Mouse (Mus musculus): ENCODE results near the gene Chchd10. TPM values are rescaled to one million over a fixed set of nuclear protein-coding genes. Genes with fewer than 3 reads are reported as not detected.
"Not testable (repeated sequence)": the region's sequence is repeated elsewhere in the genome, so short reads cannot be mapped to it uniquely, and the experiment has no call there.

Chchd10 gene
- total and polyA plus RNA-seq, 3 experiments, result 147 to 540 (median 254) TPM

GRCm38 (mm10) chr10:75884742-75885141 is 48.2 kb upstream of the Chchd10 start:
- Histone ChIP-seq H3K4me1 (ENCODE audit: control insufficient read depth in 1 of 2, insufficient read depth in 2 of 2) (peaks cover 4 to 33% of the 10 kb centered on the region in 2 experiments; a peak in 2 of 4 replicates), H3K4me2 (ENCODE audit: insufficient read depth, low read depth, poor library complexity, severe bottlenecking) (no peak overlapping the region), H3K79me2 (replicated peaks; ENCODE audit: control insufficient read depth, extremely low read depth, insufficient read depth, poor library complexity, severe bottlenecking) (no peaks in the 10 kb centered on the region), H3K4me3 (replicated peaks in 1 of 3; ENCODE audit: low read depth in 2 of 3, low read length in 2 of 3, poor library complexity in 1 of 3) (no peak overlapping the region), H3K27me3 (replicated peaks) (no peaks in the 10 kb centered on the region), H3K9ac (ENCODE audit: insufficient read depth, low read depth) (no peak overlapping the region), H3K27ac (ENCODE audit: insufficient read depth, low read depth) (no peak overlapping the region), H3K9me3 (replicated peaks; ENCODE audit: low read length) (no peaks in the 10 kb centered on the region), H3K36me3 (replicated peaks in 1 of 2; ENCODE audit: control insufficient read depth in 1 of 2, insufficient read depth in 1 of 2, low read length in 1 of 2) (no peaks in the 10 kb centered on the region)
- in situ Hi-C loops (cut with MboI; ENCODE audit: low pct_ligation_motif_present, low pct_unique_long_range_greater_than_20kb, low sequenced_read_pairs) (loop anchor here (10.0 kb wide), 2 partner anchors 70 to 320 kb away; partner anchors contain the start of gene Gm5134), dilution Hi-C loops (cut with MboI; ENCODE audit: extremely low pct_ligation_motif_present, extremely low pct_unique_long_range_greater_than_20kb, low sequenced_read_pairs) (no loop called here)
- no peak for DNase-seq (ENCODE audit: extremely low read depth)
- no peak for TF ChIP-seq MYC (IDR thresholded peaks at IDR 0.05; ENCODE audit: low read depth, low read length)
- TF ChIP-seq ZKSCAN1 (IDR thresholded peaks at IDR 0.05; ENCODE audit: borderline replicate concordance, low read depth, low read length), result no peak
- TF ChIP-seq POLR2AphosphoS2 (IDR thresholded peaks at IDR 0.05; ENCODE audit: low read depth, low read length), result no peak

DNA sequence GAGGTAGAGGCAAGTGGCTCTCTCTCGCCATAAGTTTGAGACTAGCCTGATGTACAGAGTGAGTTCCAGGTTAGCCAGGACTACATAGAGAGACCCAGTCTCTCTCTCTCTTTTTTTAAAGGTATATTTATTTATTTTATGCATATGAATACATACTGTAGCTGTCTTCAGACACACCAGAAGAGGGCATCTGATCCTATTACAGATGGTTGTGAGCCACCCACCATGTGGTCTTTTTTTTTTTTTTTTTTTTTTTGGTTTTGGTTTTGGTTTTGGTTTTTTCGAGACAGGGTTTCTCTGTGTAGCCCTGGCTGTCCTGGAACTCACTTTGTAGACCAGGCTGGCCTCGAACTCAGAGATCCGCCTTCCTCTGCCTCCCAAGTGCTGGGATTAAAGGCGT is 45.4 kb upstream of the Chchd10 start:
- Histone ChIP-seq H3K4me1 (ENCODE audit: control insufficient read depth in 1 of 2, insufficient read depth in 2 of 2) (peaks cover 4 to 37% of the 10 kb centered on the region in 2 experiments; a peak in 2 of 4 replicates), H3K9ac (ENCODE audit: insufficient read depth, low read depth) (0 out of 2 replicates have a peak overlapping the region, but pooled peaks have one; percentile 21)
- H3K27me3 ChIP-seq (replicated peaks); H3K9me3 ChIP-seq (replicated peaks; ENCODE audit: low read length); H3K4me3 ChIP-seq (replicated peaks in 1 of 3; ENCODE audit: low read depth in 2 of 3, low read length in 2 of 3, poor library complexity in 1 of 3); H3K36me3 ChIP-seq (replicated peaks in 1 of 2; ENCODE audit: control insufficient read depth in 1 of 2, insufficient read depth in 1 of 2, low read length in 1 of 2); H3K4me2 ChIP-seq (ENCODE audit: insufficient read depth, low read depth, poor library complexity, severe bottlenecking); H3K27ac ChIP-seq (ENCODE audit: insufficient read depth, low read depth); H3K79me2 ChIP-seq (replicated peaks; ENCODE audit: control insufficient read depth, extremely low read depth, insufficient read depth, poor library complexity, severe bottlenecking); dilution Hi-C loops (cut with MboI; ENCODE audit: extremely low pct_ligation_motif_present, extremely low pct_unique_long_range_greater_than_20kb, low sequenced_read_pairs); DNase-seq (ENCODE audit: extremely low read depth): not testable (repeated sequence)
- peak in 1 of 2 experiments; percentile 25; a peak in 2 of 4 replicates for TF ChIP-seq CTCF (conservative IDR thresholded peaks at IDR 0.05 in 1 of 2, IDR thresholded peaks at IDR 0.05 in 1 of 2; ENCODE audit: low read depth in 2 of 2, low read length in 2 of 2)
- TF ChIP-seq ETS1 (conservative IDR thresholded peaks at IDR 0.05; ENCODE audit: low read depth, low read length), result peak; percentile 35; the same call in 1 of the 2 replicates
- peak; percentile 91 for TF ChIP-seq ZNF384 (IDR thresholded peaks at IDR 0.05; ENCODE audit: low read depth, low read length)
- 0 out of 2 replicates have a peak, but pooled peaks have one; percentile 23 for TF ChIP-seq IRF4 (IDR thresholded peaks at IDR 0.05; ENCODE audit: low read depth, low read length)
- TF ChIP-seq MYC (IDR thresholded peaks at IDR 0.05; ENCODE audit: low read depth, low read length), result peak; percentile 52; the same call in 1 of the 2 replicates
- in situ Hi-C loops (cut with MboI; ENCODE audit: low pct_ligation_motif_present, low pct_unique_long_range_greater_than_20kb, low sequenced_read_pairs), result loop anchor here (10.0 kb wide), 2 partner anchors 67 to 317 kb away; partner anchors contain the start of gene Gm5134

DNA sequence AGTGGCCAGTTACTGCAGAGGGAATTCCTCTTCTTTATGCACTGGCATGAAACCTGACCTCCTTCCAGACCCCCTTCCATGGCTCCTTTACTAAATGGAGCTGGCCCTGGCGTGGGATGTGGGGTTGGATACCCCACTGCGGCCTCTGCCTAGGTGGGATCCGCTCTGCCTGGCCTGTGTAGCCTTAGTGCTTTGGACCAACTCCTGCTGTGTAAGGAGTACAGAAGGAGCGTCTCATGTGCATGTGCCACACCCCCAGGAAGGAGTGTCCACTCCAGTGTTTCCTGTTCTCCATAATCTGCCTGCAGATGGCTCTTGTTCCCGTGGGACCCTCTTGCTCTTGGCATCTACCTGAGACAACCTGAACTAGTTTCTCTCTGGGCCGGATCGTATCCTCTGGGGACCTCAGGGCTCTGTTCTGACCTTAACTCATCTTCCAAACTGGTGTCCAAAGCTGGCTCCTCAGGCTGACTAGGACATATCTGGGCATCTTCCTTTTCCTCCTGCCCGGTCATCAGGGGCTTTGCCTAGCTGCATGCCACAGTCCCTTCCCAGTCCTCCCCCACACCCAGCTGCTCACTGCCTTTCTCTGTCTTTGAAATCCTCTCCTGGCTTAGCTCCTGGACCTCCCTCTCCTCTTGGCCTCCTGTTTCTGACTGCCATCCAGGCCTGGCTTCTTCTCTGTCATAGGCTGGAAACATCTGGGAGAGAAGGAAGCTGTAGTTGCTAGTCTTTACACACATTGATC is 43.4 kb upstream of the Chchd10 start:
- Histone ChIP-seq H3K4me2 (ENCODE audit: insufficient read depth, low read depth, poor library complexity, severe bottlenecking) (no peak overlapping the region), H3K79me2 (replicated peaks; ENCODE audit: control insufficient read depth, extremely low read depth, insufficient read depth, poor library complexity, severe bottlenecking) (no peaks in the 10 kb centered on the region), H3K4me3 (replicated peaks in 1 of 3; ENCODE audit: low read depth in 2 of 3, low read length in 2 of 3, poor library complexity in 1 of 3) (no peak overlapping the region), H3K9ac (ENCODE audit: insufficient read depth, low read depth) (no peak overlapping the region), H3K27me3 (replicated peaks) (no peaks in the 10 kb centered on the region), H3K9me3 (replicated peaks; ENCODE audit: low read length) (no peaks in the 10 kb centered on the region), H3K36me3 (replicated peaks in 1 of 2; ENCODE audit: control insufficient read depth in 1 of 2, insufficient read depth in 1 of 2, low read length in 1 of 2) (peaks cover 0 to 9% of the 10 kb centered on the region in 2 experiments), H3K4me1 (ENCODE audit: control insufficient read depth in 1 of 2, insufficient read depth in 2 of 2) (peaks cover 15 to 49% of the 10 kb centered on the region in 2 experiments; a peak in 3 of 4 replicates), H3K27ac (ENCODE audit: insufficient read depth, low read depth) (no peak overlapping the region)
- dilution Hi-C loops (cut with MboI; ENCODE audit: extremely low pct_ligation_motif_present, extremely low pct_unique_long_range_greater_than_20kb, low sequenced_read_pairs) (no loop called here), in situ Hi-C loops (cut with MboI; ENCODE audit: low pct_ligation_motif_present, low pct_unique_long_range_greater_than_20kb, low sequenced_read_pairs) (loop anchor here (10.0 kb wide), 2 partner anchors 65 to 315 kb away; partner anchors contain the start of gene Gm5134)
- DNase-seq (ENCODE audit: extremely low read depth), result no peak
- no peak for TF ChIP-seq MEF2A (IDR thresholded peaks at IDR 0.05; ENCODE audit: borderline replicate concordance, low read depth, low read length)
- no peak for TF ChIP-seq ZC3H11A (IDR thresholded peaks at IDR 0.05; ENCODE audit: low read depth, low read length)
- no peak for TF ChIP-seq MAFK (IDR thresholded peaks at IDR 0.05; ENCODE audit: insufficient replicate concordance, low read length)
- TF ChIP-seq MAZ (IDR thresholded peaks at IDR 0.05; ENCODE audit: low read depth, low read length), result no peak
- TF ChIP-seq E2F4 (IDR thresholded peaks at IDR 0.05; ENCODE audit: insufficient replicate concordance, low read depth, low read length), result no peak
- no peak for TF ChIP-seq RAD21 (IDR thresholded peaks at IDR 0.05; ENCODE audit: low read depth, low read length)
- no peak for TF ChIP-seq ZKSCAN1 (IDR thresholded peaks at IDR 0.05; ENCODE audit: borderline replicate concordance, low read depth, low read length)
- no peak for TF ChIP-seq CHD1 (IDR thresholded peaks at IDR 0.05; ENCODE audit: low read depth, low read length)
- no peak for TF ChIP-seq USF1 (IDR thresholded peaks at IDR 0.05; ENCODE audit: low read depth, low read length)
- TF ChIP-seq ZNF384 (IDR thresholded peaks at IDR 0.05; ENCODE audit: low read depth, low read length), result no peak
- TF ChIP-seq TBP (conservative IDR thresholded peaks at IDR 0.05; ENCODE audit: low read depth, low read length), result no peak
- TF ChIP-seq SIN3A (IDR thresholded peaks at IDR 0.05; ENCODE audit: low read length), result no peak
- no peak for TF ChIP-seq IRF4 (IDR thresholded peaks at IDR 0.05; ENCODE audit: low read depth, low read length)
- no peak for TF ChIP-seq JUND (conservative IDR thresholded peaks at IDR 0.05; ENCODE audit: low read depth, low read length)
- TF ChIP-seq ZMIZ1 (IDR thresholded peaks at IDR 0.05; ENCODE audit: low read depth, low read length), result no peak
- TF ChIP-seq GABPA (IDR thresholded peaks at IDR 0.05; ENCODE audit: insufficient replicate concordance, low read depth, low read length), result no peak
- no peak for TF ChIP-seq POLR2AphosphoS2 (IDR thresholded peaks at IDR 0.05; ENCODE audit: low read depth, low read length)
- TF ChIP-seq HCFC1 (IDR thresholded peaks at IDR 0.05; ENCODE audit: low read depth, low read length), result no peak
- TF ChIP-seq JUN (IDR thresholded peaks at IDR 0.05; ENCODE audit: insufficient read depth, low read depth, low read length), result no peak

Measured in CH12.LX (cell line).